Mouse (Mus musculus): Measurements from ENCODE around the gene Card11. TPM values are rescaled to one million over a fixed set of nuclear protein-coding genes. Genes with fewer than 3 reads are reported as not detected.

The Card11 gene
- polyA plus RNA-seq, 1 experiment from 2014 or later = 0.09 TPM

DNA sequence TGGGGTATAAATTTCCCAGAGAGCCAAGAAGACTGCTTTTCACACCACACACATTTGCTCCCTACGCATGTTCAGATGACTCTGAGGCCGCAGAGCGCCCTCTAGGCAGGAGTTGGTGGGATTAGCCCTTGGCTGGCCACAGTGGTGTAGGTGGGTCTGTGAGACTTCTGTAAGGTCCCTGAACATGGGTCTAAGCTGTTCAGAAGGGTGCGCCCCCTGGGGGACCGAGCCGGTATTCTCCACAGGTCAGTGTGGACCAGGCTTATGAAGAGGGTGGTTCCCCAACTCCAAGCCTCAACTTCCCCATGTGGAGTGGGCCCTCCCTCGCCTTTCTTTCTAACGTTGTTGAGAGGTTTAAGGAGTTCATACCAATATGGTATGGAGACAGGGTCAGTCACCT, 110.8 kb downstream of the Card11 start:
- 50% methylated on average over 8 of the region's 8 CpGs for WGBS

DNA sequence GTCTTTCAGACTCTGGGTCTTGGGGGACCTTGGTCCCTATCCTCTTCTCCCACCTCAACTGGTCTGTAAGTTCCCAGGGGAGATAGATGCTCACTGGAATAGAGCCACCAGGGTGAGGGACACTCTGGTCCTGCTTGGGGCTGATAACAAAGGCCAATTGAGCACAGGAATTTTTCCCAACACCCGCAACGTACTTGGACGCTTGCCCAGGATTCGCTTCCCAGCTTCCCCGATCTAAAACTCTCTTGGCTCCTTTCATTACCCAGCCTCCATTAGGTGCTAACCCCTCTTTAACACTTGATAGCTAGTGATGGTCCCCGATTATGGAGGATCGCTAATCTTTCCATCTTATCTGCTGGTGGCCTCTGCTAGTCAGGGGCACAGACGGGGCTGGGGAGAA, 112.5 kb downstream of the Card11 start:
- Histone ChIP-seq H3K4me2 (no peak overlapping the region), H3K27me3 (no peaks in the 10 kb centered on the region), H3K4me3 (no peak overlapping the region), H3K36me3 (no peaks in the 10 kb centered on the region), H3K27ac (replicated peaks) (no peak overlapping the region), H3K4me1 (replicated peaks) (peaks cover 11% of the 10 kb centered on the region; the same call in 1 of the 2 replicates), H3K9me3 (no peaks in the 10 kb centered on the region), H3K9ac (no peak overlapping the region)
- WGBS = 69% methylated on average over 8 of the region's 8 CpGs
- no peak for ATAC-seq (ENCODE audit: low FRiP score, low read depth)

More for the DNA sequence above, 110.8 kb downstream of the Card11 start:
- H3K4me2 ChIP-seq = no peak overlapping the region
- no peak overlapping the region for H3K4me3 ChIP-seq
- H3K36me3 ChIP-seq = no peaks in the 10 kb centered on the region
- H3K27me3 ChIP-seq = no peaks in the 10 kb centered on the region
- H3K9ac ChIP-seq = no peak overlapping the region
- peaks cover 11% of the 10 kb centered on the region; the same call in 1 of the 2 replicates for H3K4me1 ChIP-seq (replicated peaks)
- ATAC-seq (ENCODE audit: low FRiP score, low read depth) = no peak
- no peak overlapping the region for H3K27ac ChIP-seq (replicated peaks)
- no peaks in the 10 kb centered on the region for H3K9me3 ChIP-seq

DNA sequence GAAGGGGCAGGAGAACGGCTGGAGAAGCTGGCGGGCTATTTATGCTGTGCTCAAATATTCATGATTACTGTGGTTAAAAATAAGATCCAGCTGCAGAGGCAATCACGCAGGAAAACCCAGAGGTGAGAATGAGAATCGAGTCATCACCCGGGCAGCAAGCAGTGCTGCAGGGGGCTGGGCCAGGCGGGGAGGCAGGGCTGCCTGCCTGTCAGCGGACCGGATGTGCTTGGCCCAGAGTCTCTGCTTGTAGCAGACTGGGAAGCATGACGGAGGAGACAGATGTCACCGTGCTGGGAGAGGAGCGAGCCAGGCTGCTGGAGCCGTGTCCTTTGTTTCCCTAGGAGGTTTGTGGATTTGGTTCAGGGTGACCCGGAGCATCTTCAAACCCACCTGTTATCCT, 115.4 kb downstream of the Card11 start:
- H3K4me2 ChIP-seq = no peak overlapping the region
- WGBS = 44% methylated on average over 13 of the region's 13 CpGs
- H3K4me1 ChIP-seq (replicated peaks) = peaks cover 4% of the 10 kb centered on the region; the same call in 1 of the 2 replicates
- H3K4me3 ChIP-seq = no peak overlapping the region
- H3K9me3 ChIP-seq = no peaks in the 10 kb centered on the region
- H3K9ac ChIP-seq = no peak overlapping the region
- H3K27ac ChIP-seq (replicated peaks) = no peak overlapping the region
- H3K27me3 ChIP-seq = no peaks in the 10 kb centered on the region
- no peaks in the 10 kb centered on the region for H3K36me3 ChIP-seq
- ATAC-seq (ENCODE audit: low FRiP score, low read depth) = peak; percentile 48; the same call in 1 of the 2 replicates

DNA sequence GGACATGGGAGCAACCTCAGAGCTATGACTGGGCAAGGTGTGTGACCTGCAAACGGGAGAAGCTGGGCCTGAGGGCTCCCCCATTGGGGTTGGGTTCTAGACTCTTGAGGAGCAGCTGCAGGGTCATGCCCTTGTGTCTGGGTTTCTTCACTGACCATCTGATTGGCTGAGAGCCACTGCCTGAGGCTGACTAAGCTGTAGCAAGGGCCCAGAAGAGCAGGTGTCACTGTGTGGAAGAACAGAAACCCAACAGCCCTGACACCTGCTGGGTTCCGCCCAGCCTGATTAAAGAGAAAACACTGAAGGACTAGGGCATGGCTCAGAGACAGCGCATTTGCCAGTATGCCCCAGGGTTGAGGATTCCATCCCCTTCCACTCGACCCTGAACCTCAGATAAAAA, 118.0 kb downstream of the Card11 start:
- H3K9ac ChIP-seq = no peak overlapping the region

GRCm38 (mm10) chr5:140880151-140880550, 120.2 kb downstream of the Card11 start:
- Histone ChIP-seq H3K4me3 (no peak overlapping the region), H3K4me2 (no peak overlapping the region)

More for the DNA sequence above, 118.0 kb downstream of the Card11 start:
- Histone ChIP-seq H3K4me2 (no peak overlapping the region), H3K27ac (replicated peaks) (no peak overlapping the region), H3K9me3 (no peaks in the 10 kb centered on the region), H3K4me1 (replicated peaks) (no peaks in the 10 kb centered on the region), H3K36me3 (no peaks in the 10 kb centered on the region), H3K4me3 (no peak overlapping the region), H3K27me3 (no peaks in the 10 kb centered on the region)
- no peak for ATAC-seq (ENCODE audit: low FRiP score, low read depth)
- 72% methylated on average over 4 of the region's 4 CpGs for WGBS

GRCm38 (mm10) chr5:140878644-140879043, 121.7 kb downstream of the Card11 start:
- Histone ChIP-seq H3K4me1 (replicated peaks) (no peaks in the 10 kb centered on the region), H3K4me3 (no peak overlapping the region), H3K36me3 (no peaks in the 10 kb centered on the region), H3K27ac (replicated peaks) (no peak overlapping the region), H3K4me2 (no peak overlapping the region), H3K9ac (no peak overlapping the region), H3K9me3 (no peaks in the 10 kb centered on the region), H3K27me3 (peaks cover 4% of the 10 kb centered on the region; the same call in 1 of the 2 replicates)
- ATAC-seq (ENCODE audit: low FRiP score, low read depth) = no peak
- WGBS = 69% methylated on average over 6 of the region's 6 CpGs

More at GRCm38 (mm10) chr5:140880151-140880550, 120.2 kb downstream of the Card11 start:
- WGBS = 42% methylated on average over 10 of the region's 10 CpGs
- Histone ChIP-seq H3K36me3 (no peaks in the 10 kb centered on the region), H3K9ac (no peak overlapping the region), H3K4me1 (replicated peaks) (no peaks in the 10 kb centered on the region), H3K9me3 (no peaks in the 10 kb centered on the region), H3K27me3 (no peaks in the 10 kb centered on the region), H3K27ac (replicated peaks) (no peak overlapping the region)
- no peak for ATAC-seq (ENCODE audit: low FRiP score, low read depth)

DNA sequence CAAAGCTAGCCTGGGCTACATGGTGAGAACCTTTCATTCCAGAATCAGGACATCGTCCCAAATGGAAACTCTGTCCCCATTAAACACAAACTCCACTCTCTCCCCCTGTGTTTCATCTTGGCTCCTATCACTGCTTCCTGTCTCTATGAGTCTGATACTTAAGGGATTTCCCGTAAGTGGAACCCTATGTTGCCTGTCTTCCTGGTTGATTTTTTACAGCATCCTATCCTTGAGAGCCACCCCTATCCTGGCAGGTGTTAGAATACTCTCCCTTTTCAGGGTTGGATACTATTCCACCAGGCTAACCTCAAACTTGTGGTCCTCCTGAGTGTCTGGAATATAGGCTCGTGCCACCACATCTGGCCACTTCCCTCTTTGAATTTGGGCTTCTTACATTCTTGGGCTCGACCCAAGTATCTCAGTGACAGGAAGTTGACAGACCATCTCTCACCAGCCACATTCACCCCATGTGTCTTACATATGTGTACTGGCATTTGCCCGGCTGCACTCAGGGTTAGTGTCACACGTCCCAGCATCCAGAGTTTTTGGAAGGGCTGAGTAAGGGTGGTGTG, 126.6 kb downstream of the Card11 start:
- no peak for ATAC-seq (ENCODE audit: low FRiP score, low read depth)
- Histone ChIP-seq H3K36me3 (no peaks in the 10 kb centered on the region), H3K27me3 (peaks cover 5% of the 10 kb centered on the region; the same call in 1 of the 2 replicates), H3K4me2 (no peak overlapping the region), H3K9ac (no peak overlapping the region), H3K4me3 (no peak overlapping the region), H3K27ac (replicated peaks) (no peak overlapping the region), H3K9me3 (no peaks in the 10 kb centered on the region), H3K4me1 (replicated peaks) (peaks cover 12% of the 10 kb centered on the region)
- 82% methylated on average over 6 of the region's 6 CpGs for WGBS

DNA sequence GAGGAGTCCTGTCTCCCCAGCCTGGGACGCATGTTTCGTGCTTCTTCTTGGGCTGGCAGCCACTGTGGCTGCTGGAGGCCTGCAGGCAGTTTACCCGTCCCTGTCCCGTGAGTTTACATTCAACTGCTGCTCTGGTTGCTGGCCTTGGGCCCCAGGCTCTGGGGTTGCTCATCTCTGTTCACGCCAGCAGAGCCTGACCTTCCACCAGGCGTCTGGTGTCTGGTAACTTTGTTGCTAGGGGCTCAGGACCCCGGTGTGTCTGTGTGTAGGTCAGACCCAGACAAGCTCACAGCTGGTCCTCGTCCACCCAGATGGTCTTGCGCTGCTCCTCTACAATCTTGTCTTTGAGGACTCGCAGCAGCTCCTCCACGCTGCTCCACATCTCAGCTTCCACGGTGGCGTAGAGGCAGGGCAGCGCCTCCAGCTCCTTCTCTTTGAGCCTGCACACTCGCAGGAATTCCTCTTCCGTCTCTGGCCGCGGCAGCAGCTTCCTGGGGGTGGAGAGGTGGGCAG, 127.3 kb downstream of the Card11 start:
- Histone ChIP-seq H3K9me3 (no peaks in the 10 kb centered on the region), H3K9ac (no peak overlapping the region), H3K27me3 (peaks cover 5% of the 10 kb centered on the region; the same call in 1 of the 2 replicates), H3K4me1 (replicated peaks) (peaks cover 12% of the 10 kb centered on the region), H3K27ac (replicated peaks) (no peak overlapping the region), H3K36me3 (no peaks in the 10 kb centered on the region), H3K4me2 (peak overlapping the region; percentile 31), H3K4me3 (no peak overlapping the region)
- ATAC-seq (ENCODE audit: low FRiP score, low read depth) = no peak
- 24% methylated on average over 18 of the region's 18 CpGs for WGBS

GRCm38 (mm10) chr5:140872532-140873038, 127.8 kb downstream of the Card11 start:
- H3K4me3 ChIP-seq = no peak overlapping the region
- no peak overlapping the region for H3K27ac ChIP-seq (replicated peaks)
- peak overlapping the region; percentile 31; the same call in 1 of the 2 replicates for H3K4me2 ChIP-seq
- H3K36me3 ChIP-seq = no peaks in the 10 kb centered on the region
- no peak overlapping the region for H3K9ac ChIP-seq
- ATAC-seq (ENCODE audit: low FRiP score, low read depth) = peak; percentile 42; the same call in 1 of the 2 replicates
- H3K27me3 ChIP-seq = peaks cover 5% of the 10 kb centered on the region; the same call in 1 of the 2 replicates
- 24% methylated on average over 11 of the region's 11 CpGs for WGBS
- peaks cover 12% of the 10 kb centered on the region for H3K4me1 ChIP-seq (replicated peaks)
- no peaks in the 10 kb centered on the region for H3K9me3 ChIP-seq

GRCm38 (mm10) chr5:140871241-140871640, 129.1 kb downstream of the Card11 start:
- Histone ChIP-seq H3K27me3 (peaks cover 5% of the 10 kb centered on the region; the same call in 1 of the 2 replicates), H3K9me3 (no peaks in the 10 kb centered on the region), H3K4me3 (no peak overlapping the region), H3K4me1 (replicated peaks) (peaks cover 12% of the 10 kb centered on the region), H3K27ac (replicated peaks) (no peak overlapping the region), H3K9ac (no peak overlapping the region), H3K36me3 (no peaks in the 10 kb centered on the region), H3K4me2 (no peak overlapping the region)
- WGBS = 69% methylated on average over 6 of the region's 6 CpGs
- no peak for ATAC-seq (ENCODE audit: low FRiP score, low read depth)

GRCm38 (mm10) chr5:140869034-140869433, 131.3 kb downstream of the Card11 start:
- 0 out of 2 replicates have a peak, but pooled peaks cover 3% of the 10 kb centered on the region for H3K27me3 ChIP-seq
- no peak for ATAC-seq (ENCODE audit: low FRiP score, low read depth)
- H3K9me3 ChIP-seq = no peaks in the 10 kb centered on the region
- no peak overlapping the region for H3K27ac ChIP-seq (replicated peaks)
- 81% methylated on average over 2 of the region's 2 CpGs for WGBS
- peaks cover 12% of the 10 kb centered on the region for H3K4me1 ChIP-seq (replicated peaks)
- no peak overlapping the region for H3K9ac ChIP-seq
- H3K36me3 ChIP-seq = no peaks in the 10 kb centered on the region
- no peak overlapping the region for H3K4me2 ChIP-seq
- H3K4me3 ChIP-seq = no peak overlapping the region

GRCm38 (mm10) chr5:140859730-140860129, 140.7 kb downstream of the Card11 start:
- Histone ChIP-seq H3K36me3 (no peaks in the 10 kb centered on the region), H3K27ac (replicated peaks) (no peak overlapping the region), H3K4me2 (no peak overlapping the region), H3K9ac (no peak overlapping the region), H3K4me1 (replicated peaks) (peaks cover 5% of the 10 kb centered on the region; the same call in 1 of the 2 replicates), H3K4me3 (no peak overlapping the region), H3K27me3 (no peaks in the 10 kb centered on the region), H3K9me3 (no peaks in the 10 kb centered on the region)
- WGBS = 89% methylated on average over 5 of the region's 5 CpGs
- no peak for ATAC-seq (ENCODE audit: low FRiP score, low read depth)
